Mouse (Mus musculus) thymus, postnatal 36 days (tissue): ENCODE results near the gene Cort.
"Not testable (repeated sequence)": the region's sequence is repeated elsewhere in the genome, so short reads cannot be mapped to it uniquely, and the experiment has no call there.

ENCODE experiments used
- DNase-seq, 2 experiments: peaks; one replicate each; pipeline ENCODE4 v3.0.0; 2022; ENCODE audit warnings: mixed read lengths in 2 of 2

Cort gene

DNA sequence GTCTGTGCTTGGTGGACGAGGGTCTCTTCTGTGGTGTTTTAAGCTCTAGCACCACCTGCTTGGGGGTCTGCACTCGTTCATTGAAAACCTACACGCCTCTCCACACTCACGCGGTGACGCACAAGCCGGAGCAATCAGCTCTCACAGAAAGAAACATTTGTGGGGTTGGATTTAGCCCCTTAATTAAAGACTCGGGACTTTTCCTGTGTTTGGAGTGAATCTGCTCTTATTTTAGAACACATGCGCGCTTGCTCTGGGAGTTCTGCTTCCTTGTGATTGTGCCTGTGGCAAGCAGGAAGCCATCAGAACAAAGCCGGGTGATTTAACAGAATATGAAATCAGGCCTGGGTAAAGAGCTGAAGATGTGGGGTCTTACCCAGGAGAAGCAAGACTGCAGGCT, at the start of gene Cort:
Cort (minus strand) TSS at position 101 of the 400 bp plus-strand sequence.
- DNase-seq, result no peak

GRCm38 (mm10) chr4:149173661-149174060, 47.1 kb upstream of the Cort start:
- DNase-seq, result no peak

- DNase-seq, result no peak
These were observed 46.1 kb upstream of the Cort start for GRCm38 (mm10) chr4:149172666-149173065.

- DNase-seq, result no peak
These were observed 45.5 kb upstream of the Cort start for GRCm38 (mm10) chr4:149172083-149172482.

DNA sequence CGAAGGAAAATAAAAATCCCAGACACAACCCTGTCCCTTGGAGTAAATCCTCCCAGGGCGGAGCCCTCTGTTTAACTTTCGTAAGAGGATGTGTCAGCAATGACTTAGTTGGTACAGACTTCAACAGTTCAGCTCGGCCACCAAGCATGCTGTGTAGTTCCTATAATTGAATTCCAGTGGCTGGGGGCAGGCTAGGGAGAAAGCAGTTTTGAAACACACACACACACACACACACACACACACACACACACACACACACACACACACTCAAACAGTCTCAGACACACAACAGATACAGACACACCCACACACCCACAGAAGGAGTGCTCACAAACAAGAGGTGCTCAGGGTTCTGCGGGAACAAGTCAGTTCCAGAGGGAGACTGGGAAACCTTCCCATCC, 45.0 kb upstream of the Cort start:
- no peak for DNase-seq

- DNase-seq, result no peak
These were observed 43.9 kb upstream of the Cort start for GRCm38 (mm10) chr4:149170394-149170931.

GRCm38 (mm10) chr4:149169926-149170325, 43.4 kb upstream of the Cort start:
- DNase-seq, result not testable (repeated sequence)

DNA sequence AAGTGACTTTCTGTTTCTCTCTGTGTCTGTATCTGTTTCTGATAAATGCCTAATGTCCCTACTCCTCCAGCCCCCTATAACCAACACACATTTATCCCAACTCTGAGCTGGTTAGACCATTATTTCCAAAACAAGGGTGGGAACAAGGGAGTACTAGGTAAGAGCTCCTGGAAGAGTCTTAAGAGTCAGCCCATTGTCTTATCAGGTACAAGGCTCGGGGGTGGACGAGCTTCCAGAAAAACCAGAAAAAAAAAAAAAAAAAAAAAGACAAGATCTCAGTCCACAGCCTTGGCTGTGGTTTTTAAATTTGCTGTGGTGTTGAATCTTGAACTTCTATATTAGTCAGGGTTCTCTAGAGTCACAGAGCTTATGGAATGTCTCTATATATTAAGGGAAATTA, 41.5 kb upstream of the Cort start:
- no peak for DNase-seq

DNA sequence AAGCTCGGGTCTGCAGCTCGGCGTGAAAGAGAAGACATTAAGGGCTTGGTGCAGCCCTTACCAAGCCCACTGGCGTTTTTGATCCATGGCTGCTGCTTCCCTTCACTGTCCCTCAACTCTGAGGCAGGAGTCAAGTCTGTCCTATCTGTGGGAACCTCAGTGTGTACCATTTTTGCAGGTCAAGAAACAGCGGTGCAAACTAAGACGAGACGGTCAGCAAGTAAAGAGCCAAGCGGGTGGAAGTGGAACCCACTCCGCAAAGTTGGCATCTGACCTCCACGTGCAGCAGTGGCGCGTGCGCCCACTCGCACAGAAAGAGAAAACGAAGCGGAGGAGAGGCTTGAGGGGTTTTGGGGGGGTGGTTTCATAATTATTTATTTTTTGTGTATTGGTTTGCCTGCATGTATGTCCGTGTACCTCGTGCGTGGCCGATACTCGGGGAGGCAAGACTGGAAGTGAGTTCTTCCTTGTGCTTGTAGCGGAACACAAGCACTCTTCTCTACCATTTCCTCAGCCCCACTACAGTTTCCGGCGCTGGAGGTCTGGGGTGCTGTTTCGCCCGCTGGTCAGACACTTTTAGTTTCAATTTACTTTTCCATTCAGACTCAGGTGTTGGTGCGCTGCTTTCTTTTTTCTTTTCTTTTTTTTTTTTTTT, 40.5 kb upstream of the Cort start:
- DNase-seq, result peak; percentile 61 to 63

DNA sequence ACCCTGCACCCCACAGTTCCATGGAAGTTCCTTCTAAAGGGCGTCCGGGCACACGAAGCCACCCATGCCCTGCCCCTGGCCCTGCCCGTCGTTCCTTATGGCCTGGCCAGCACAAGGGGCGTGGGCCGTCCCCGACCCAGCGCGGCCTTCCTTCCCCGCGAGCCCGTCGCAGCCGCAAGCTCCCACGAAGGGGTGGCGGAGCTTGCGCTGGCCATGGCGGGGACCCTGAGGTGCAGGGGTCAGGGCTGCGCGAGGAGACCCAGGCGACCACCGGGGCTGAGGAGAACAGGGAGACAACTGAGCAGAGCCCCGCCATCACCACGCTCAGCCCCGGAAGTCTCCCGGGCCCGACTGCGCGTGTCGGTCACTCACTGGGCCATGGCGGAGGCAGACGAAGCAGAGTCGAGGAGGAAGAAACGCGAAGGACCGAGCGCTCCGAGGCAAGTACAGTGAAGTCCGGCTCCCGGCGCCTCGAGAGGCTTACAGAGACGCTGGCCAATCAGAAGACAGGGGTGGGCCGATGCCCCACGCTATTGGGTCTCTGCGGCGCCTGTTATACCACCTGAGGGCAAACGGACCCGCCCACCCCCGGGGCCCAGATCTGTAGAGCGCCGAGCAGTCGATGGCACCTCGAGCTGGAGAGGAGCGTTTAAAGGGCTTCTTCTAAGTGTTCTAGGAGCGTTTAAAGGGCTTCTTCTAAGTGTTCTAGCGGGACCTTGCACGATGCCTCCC, 39.8 kb upstream of the Cort start, which contains the start of gene Pgd:
Pgd (minus strand) TSS at position 557 of the 732 bp plus-strand sequence.
- DNase-seq, result peak; percentile 96 to 97

GRCm38 (mm10) chr4:149164150-149164549, 37.6 kb upstream of the Cort start:
- no peak for DNase-seq

DNA sequence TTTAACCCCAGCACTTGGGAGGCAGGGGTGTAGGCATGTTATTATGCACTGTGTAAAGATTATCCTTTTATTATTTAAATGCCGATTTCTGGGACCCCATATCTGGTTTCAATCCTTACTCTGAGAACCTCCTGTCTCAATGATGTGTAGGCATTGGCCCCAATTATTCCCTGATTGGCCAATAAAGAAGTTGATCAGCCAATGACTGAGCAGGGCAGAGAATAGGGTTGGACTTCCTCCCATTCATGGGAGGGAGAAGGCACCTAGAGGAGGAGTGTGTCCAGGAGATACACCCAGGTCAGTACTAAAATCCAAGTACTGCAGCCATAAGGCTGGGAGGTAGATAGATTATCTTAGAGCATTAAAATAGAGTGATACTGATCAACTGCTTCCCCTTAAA, 36.6 kb upstream of the Cort start:
- DNase-seq, result no peak

GRCm38 (mm10) chr4:149161166-149161565, 34.6 kb upstream of the Cort start:
- no peak for DNase-seq

GRCm38 (mm10) chr4:149159891-149160290, 33.3 kb upstream of the Cort start:
- DNase-seq, result no peak

- no peak for DNase-seq
These were observed 32.6 kb upstream of the Cort start for GRCm38 (mm10) chr4:149159203-149159602.

- no peak for DNase-seq
These were observed 30.9 kb upstream of the Cort start for GRCm38 (mm10) chr4:149157415-149157973.

GRCm38 (mm10) chr4:149155711-149156110, 29.1 kb upstream of the Cort start:
- no peak for DNase-seq

DNA sequence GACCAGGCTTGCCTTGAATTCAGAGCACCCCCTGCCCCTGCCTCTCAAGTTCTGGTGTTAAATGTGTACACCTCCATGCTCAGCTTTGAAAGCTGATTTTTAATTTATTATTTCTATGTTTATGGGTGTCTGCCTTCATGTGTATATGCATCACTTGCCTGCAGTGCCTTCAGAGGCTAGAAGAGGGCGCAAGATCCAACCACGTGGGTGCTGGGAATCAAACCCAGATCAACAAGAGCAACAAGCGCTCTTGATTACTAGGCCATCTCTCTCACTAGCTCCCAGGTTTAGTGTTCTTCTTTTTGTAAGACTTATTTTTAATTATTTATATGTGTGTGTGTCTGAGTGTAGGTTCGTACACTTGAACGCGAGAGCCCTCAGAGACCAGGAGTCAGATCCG, 28.3 kb upstream of the Cort start:
- DNase-seq, result no peak

DNA sequence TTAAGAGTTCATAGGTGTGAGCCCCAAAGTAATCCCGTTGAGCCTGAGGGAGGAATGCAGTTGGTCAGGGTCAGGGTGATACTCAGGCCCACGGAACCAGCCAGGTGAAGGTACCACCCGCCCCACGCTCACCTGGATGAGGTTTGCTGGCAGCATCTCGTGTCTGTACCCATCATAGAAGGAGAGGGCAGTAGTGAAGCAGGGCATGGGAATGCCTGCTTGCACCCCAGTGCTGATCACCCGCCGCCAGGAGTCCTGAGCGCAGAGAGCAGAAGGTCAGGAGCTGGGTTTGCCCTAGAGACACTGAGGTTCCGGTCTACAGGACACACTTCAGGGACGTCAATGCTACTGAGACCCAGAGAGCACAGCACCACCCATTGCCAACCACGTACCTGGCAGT, 24.2 kb upstream of the Cort start:
- DNase-seq, result no peak

DNA sequence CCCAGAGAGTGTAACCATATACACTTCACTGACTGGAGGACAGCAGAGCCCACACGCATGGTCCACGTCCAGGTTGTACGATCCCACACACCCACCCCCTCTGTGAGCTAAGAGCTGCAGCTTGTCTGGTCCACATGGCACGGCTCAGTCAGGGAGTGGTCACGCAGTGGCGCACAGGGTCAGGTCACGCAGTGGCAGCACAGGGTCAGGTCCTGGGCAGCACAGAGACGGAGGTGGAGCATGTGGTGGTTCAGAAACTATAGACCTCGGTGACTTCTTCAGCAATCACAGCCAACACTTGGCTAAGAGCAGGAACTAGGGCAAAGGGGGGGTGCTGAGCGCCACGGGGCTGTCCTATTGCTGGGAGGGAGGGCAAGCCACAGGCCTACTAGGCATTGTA, 23.7 kb upstream of the Cort start:
- no peak for DNase-seq

GRCm38 (mm10) chr4:149149611-149150010, 23.0 kb upstream of the Cort start:
- DNase-seq, result no peak

GRCm38 (mm10) chr4:149149196-149149595, 22.6 kb upstream of the Cort start:
- no peak for DNase-seq

GRCm38 (mm10) chr4:149148084-149148483, 21.5 kb upstream of the Cort start:
- no peak for DNase-seq

DNA sequence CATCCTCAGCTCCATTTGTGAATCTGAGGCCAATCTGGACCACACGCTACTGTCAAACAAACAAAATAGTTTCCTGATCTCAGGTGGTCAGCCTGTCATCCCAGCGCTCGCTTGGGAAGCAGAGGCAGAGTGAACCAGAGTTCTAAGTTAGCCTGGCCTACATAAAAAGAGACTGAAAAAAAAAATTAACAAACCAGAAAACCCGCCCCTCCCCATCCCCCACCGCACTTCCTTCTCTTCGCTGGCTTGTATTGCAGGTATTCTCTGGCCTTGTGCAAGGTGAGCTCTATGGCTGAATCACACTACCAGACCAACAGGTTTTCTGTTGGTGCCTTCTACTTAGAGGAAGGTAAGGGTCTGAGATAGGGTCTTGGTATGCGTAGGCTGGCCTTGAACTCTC, 21.0 kb upstream of the Cort start:
- no peak for DNase-seq
